Mouse (Mus musculus) neutrophil, adult 65 days (primary cell): ENCODE measurements around the gene Copg2. TPM values are rescaled to one million over a fixed set of nuclear protein-coding genes. Genes with fewer than 3 reads are reported as not detected.

ENCODE experiments used
- total RNA-seq: library from RNA; stranded (reverse); gene quantifications from 2 replicates; pipeline ENCODE4 v1.2.4, GENCODE M21; 2023

Copg2 gene
- total RNA-seq: 51.1 and 53.7 TPM in 2 replicates

GRCm38 (mm10) chr6:30896195-30896985 lies at the start of gene Copg2:
Gene Copg2, minus strand, starts transcription at chr6:30896794.

GRCm38 (mm10) chr6:30915473-30915872 lies 18.9 kb upstream of the Copg2 start, which contains the start of gene Tsga13:
Gene Tsga13, minus strand, starts transcription at chr6:30915573.

GRCm38 (mm10) chr6:30723331-30723730 lies 173.3 kb downstream of the Copg2 start, which contains the start of gene Mest:
Gene Mest, plus strand, starts transcription at chr6:30723547.

Other genes starting within 250 kb of the Copg2 start
- gene Cep41, start 203.0 kb downstream of the Copg2 start, total RNA-seq: 0.48 and 1.5 TPM in 2 replicates
- gene Mest, start 173.2 kb downstream of the Copg2 start, total RNA-seq: not detected in 2 replicates
- gene Tsga13, start 18.8 kb upstream of the Copg2 start, total RNA-seq: not detected in 2 replicates
- gene Klf14, start 62.3 kb upstream of the Copg2 start, total RNA-seq: not detected in 2 replicates